Mouse (Mus musculus) liver, embryonic 13.5 days (tissue): Measurements from ENCODE around the gene Ube2t. TPM values are rescaled to one million over a fixed set of nuclear protein-coding genes. Genes with fewer than 3 reads are reported as not detected.

Experiments
- ATAC-seq: fragments of 200-750 bp; cut with Nextera tagmentation; 2 replicates; pipeline ENCODE4 v1.8.0; 2017; ENCODE audit warnings: low read depth, mild to moderate bottlenecking, moderate number of reproducible peaks, moderate library complexity
- DNase-seq: peaks from one replicate; pipeline ENCODE4 v3.0.0; 2022
- H3K27ac ChIP-seq: fragments of 300-500 bp; sonication (generic); 2 replicates; pipeline ENCODE4 v1.5.1; 2015; ENCODE audit warnings: moderate library complexity, mild to moderate bottlenecking, inconsistent platforms
- H3K27me3 ChIP-seq: fragments of 300-500 bp; sonication (generic); 2 replicates; pipeline ENCODE4 v1.6.1; 2015; ENCODE audit warnings: mild to moderate bottlenecking, inconsistent platforms
- H3K36me3 ChIP-seq: fragments of 300-500 bp; sonication (generic); 2 replicates; pipeline ENCODE4 v1.6.1; 2015; ENCODE audit warnings: mild to moderate bottlenecking, inconsistent platforms
- H3K4me1 ChIP-seq: fragments of 300-500 bp; sonication (generic); replicated peaks from 2 replicates; pipeline ENCODE4 v1.6.1; 2015; ENCODE audit warnings: inconsistent platforms
- H3K4me2 ChIP-seq: fragments of 300-500 bp; sonication (generic); 2 replicates; pipeline ENCODE4 v1.6.1; 2015; ENCODE audit warnings: inconsistent platforms, mild to moderate bottlenecking, moderate library complexity
- H3K4me3 ChIP-seq: fragments of 300-500 bp; sonication (generic); replicated peaks from 2 replicates; pipeline ENCODE4 v1.5.1; 2015; ENCODE audit warnings: mild to moderate bottlenecking, inconsistent platforms
- H3K9ac ChIP-seq: fragments of 300-500 bp; sonication (generic); 2 replicates; pipeline ENCODE4 v1.6.1; 2015; ENCODE audit warnings: mild to moderate bottlenecking, inconsistent platforms
- H3K9me3 ChIP-seq: fragments of 300-500 bp; sonication (generic); replicated peaks from 2 replicates; pipeline ENCODE4 v1.6.1; 2016; ENCODE audit warnings: inconsistent platforms
- WGBS: fragments of 180-500 bp; shearing (Covaris S2); methylation state at CpG from one replicate; pipeline ENCODE4 v1.1.7; 2015; ENCODE audit not compliant: insufficient replicate concordance; 5-methylcytosine and 5-hydroxymethylcytosine counted together
- polyA plus RNA-seq: library from polyadenylated mRNA; unstranded; fragments of >200 nt; fragmentation: Nextera tagmentation; extraction: Ambion mirVana; gene quantifications from 2 replicates; pipeline ENCODE4 v1.2.1, GENCODE M21; 2015

Ube2t gene
- polyA plus RNA-seq, 1 experiment from 2014 or later: 44.2 TPM

DNA sequence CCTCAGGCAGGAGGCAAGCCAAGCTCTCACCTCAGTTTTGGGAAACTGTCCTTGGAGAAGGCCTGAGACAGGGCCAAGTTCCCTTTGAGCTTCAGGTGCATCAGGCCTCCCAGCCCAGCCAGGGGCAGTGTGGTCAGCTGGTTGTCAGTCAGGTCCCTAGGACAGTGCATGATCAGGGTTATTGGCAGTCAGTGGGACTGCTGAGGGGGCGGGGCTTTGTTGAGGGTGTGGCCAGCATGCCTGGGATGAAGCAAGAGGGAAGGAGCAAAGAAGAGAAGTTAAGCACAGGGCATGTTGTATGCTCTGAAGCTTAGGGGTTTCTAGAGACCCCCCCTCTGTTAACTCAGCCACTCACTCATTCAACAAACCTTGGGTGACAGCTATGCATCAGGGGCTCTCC, 33.6 kb downstream of the Ube2t start:
- Histone ChIP-seq H3K36me3 (no peaks in the 10 kb centered on the region), H3K27me3 (peaks cover under 1% of the 10 kb centered on the region; the same call in 1 of the 2 replicates), H3K9ac (no peak overlapping the region), H3K4me2 (no peak overlapping the region), H3K4me3 (no peak overlapping the region), H3K9me3 (no peaks in the 10 kb centered on the region), H3K27ac (no peak overlapping the region), H3K4me1 (no peaks in the 10 kb centered on the region)
- DNase-seq (peak; percentile 7), ATAC-seq (0 out of 2 replicates have a peak, but pooled peaks have one; percentile 31)
- WGBS: 10% methylated on average over 1 of the region's 1 CpGs

DNA sequence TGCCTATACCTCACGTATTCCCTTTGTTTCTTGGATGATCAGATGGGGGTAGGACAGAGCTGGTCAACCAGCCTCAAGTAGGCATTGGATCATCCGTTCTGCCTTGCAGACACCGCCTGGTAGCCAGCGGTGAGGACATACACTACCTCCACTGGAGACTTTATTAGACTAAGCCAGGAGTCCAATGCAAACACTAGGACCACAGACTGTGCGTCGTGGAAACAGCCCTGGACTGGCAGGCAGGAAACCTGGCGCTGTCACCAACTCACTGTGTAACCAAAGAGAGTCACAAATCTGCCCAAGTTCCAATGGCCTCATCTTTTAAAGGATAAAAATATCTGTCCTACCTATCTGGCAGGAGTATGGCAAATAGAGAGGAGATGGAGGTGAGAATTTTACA, 34.1 kb downstream of the Ube2t start:
- DNase-seq (no peak), ATAC-seq (no peak)
- H3K27me3 ChIP-seq: no peaks in the 10 kb centered on the region; the same call in 1 of the 2 replicates
- 73% methylated on average over 7 of the region's 7 CpGs for WGBS
- no peak overlapping the region for H3K4me2 ChIP-seq
- no peak overlapping the region for H3K27ac ChIP-seq
- no peaks in the 10 kb centered on the region for H3K9me3 ChIP-seq
- H3K4me1 ChIP-seq: no peaks in the 10 kb centered on the region
- no peak overlapping the region for H3K4me3 ChIP-seq
- no peaks in the 10 kb centered on the region for H3K36me3 ChIP-seq
- H3K9ac ChIP-seq: no peak overlapping the region

DNA sequence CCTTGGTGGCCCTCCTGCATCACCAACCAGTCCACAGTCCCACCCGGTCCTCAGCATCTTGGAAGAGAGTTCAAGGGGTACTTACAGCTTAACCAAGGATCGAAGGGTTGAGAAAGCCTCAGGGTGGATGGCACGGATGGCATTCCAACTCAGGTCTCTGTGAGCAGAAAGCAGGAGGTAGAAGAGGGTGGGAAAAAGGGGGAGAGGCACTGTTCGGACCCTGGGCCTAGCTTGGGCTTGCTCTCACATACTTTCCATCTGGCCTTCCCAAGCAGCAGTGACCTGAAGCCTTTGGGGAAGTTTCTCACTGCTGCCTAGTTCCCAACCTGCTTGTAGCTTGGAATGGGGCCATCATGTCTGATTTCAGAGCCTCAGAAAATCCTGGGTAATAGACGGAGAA, 35.2 kb downstream of the Ube2t start:
- no peak for ATAC-seq
- no peak for DNase-seq
- no peaks in the 10 kb centered on the region; the same call in 1 of the 2 replicates for H3K27me3 ChIP-seq
- WGBS: 49% methylated on average over 5 of the region's 5 CpGs
- no peaks in the 10 kb centered on the region for H3K4me1 ChIP-seq
- H3K4me3 ChIP-seq: no peak overlapping the region
- no peak overlapping the region for H3K27ac ChIP-seq
- H3K36me3 ChIP-seq: no peaks in the 10 kb centered on the region
- no peak overlapping the region for H3K9ac ChIP-seq
- no peak overlapping the region for H3K4me2 ChIP-seq
- no peaks in the 10 kb centered on the region for H3K9me3 ChIP-seq

DNA sequence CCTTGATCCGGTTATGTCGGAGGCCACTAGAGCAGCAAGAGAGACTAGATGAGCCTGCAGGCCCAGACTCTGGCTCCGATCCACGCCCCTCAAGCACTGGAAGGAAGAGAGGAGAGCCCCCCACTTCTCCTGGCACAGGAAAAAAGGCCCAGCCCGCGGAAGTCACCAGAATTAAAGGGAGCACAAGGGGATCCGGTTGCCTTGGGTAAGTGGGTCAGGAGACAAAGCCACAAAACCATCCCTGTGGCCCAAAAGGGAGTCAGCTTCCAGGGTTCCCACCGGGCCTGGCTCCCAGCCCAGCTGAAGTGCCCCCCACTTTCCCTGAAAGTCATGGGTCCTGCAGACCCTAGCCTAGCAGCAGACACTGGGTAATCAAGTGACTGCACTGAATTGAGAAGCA, 35.9 kb downstream of the Ube2t start:
- Histone ChIP-seq H3K27ac (no peak overlapping the region), H3K9me3 (no peaks in the 10 kb centered on the region), H3K27me3 (no peaks in the 10 kb centered on the region; the same call in 1 of the 2 replicates), H3K9ac (no peak overlapping the region), H3K36me3 (no peaks in the 10 kb centered on the region), H3K4me3 (no peak overlapping the region), H3K4me2 (no peak overlapping the region), H3K4me1 (no peaks in the 10 kb centered on the region)
- DNase-seq (no peak), ATAC-seq (no peak)
- WGBS: 62% methylated on average over 8 of the region's 8 CpGs

DNA sequence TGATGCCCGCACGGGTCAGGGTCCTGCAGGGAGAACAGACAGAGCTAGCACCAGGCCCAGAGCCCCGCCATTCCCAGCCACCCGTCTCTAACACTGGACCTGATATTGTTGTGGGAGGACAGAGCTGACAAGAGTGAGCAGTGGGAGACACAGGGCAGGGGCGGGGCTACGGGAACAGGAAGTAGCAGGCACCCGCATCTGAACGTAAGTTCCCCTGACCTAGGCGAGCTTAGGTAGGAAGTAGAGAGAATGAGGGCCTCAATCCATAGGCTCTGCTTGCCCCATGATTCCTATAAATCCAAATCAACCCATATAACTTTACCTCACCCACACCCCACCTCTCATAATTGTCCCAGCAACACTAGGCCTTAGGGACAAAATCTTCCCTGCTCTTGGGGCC, 38.2 kb downstream of the Ube2t start:
- Histone ChIP-seq H3K4me1 (no peaks in the 10 kb centered on the region), H3K4me3 (no peak overlapping the region), H3K36me3 (no peaks in the 10 kb centered on the region), H3K9ac (no peak overlapping the region), H3K27me3 (no peaks in the 10 kb centered on the region), H3K4me2 (no peak overlapping the region), H3K9me3 (no peaks in the 10 kb centered on the region), H3K27ac (no peak overlapping the region)
- no peak for ATAC-seq
- no peak for DNase-seq
- WGBS: 39% methylated on average over 9 of the region's 9 CpGs

DNA sequence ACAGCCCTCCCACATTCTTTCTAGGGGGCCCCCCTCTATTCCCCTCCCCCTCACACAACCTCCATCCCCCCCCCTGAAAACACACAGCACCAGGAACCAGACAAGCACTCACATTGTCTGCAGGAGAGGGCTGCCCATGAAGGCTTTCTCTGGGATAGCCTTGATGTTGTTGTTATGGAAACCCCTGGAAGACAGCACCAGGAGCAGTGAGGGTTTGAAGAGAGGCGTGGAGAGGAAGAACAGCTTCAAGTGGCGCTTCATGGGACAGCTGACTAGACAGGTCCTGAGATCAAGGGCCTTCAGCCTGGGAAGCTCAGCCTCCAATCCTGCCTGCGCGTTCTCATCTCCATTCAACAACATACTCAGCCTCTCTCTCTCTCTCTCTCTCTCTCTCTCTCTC, 41.0 kb downstream of the Ube2t start:
- no peak overlapping the region for H3K4me2 ChIP-seq
- ATAC-seq: no peak
- no peak overlapping the region for H3K9ac ChIP-seq
- H3K27me3 ChIP-seq: no peaks in the 10 kb centered on the region
- H3K36me3 ChIP-seq: no peaks in the 10 kb centered on the region
- no peaks in the 10 kb centered on the region for H3K4me1 ChIP-seq
- no peak overlapping the region for H3K4me3 ChIP-seq
- DNase-seq: no peak
- WGBS: 66% methylated on average over 4 of the region's 4 CpGs
- no peak overlapping the region for H3K27ac ChIP-seq
- no peaks in the 10 kb centered on the region for H3K9me3 ChIP-seq

DNA sequence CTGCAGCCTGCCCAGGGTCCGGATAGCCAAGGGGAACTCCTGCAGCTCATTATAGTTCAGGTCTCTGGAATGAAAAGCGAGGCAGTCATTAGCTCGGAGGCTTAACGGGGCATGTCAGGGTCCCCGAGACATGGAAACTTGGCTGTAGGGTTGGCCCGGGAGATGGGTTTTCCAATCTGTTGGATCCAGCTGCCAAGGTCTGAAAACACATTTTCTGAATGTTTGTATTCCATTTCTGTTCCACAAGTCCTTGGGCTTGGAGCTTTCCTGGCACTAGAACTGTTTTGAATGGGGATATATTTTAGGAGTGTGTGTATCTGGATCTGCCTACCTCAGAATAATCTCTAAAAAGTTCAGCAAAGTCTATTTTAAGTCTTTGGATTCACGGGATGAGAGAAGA, 43.3 kb downstream of the Ube2t start:
- H3K4me2 ChIP-seq: no peak overlapping the region
- no peak overlapping the region for H3K4me3 ChIP-seq
- H3K27me3 ChIP-seq: no peaks in the 10 kb centered on the region
- 59% methylated on average over 7 of the region's 7 CpGs for WGBS
- no peaks in the 10 kb centered on the region for H3K9me3 ChIP-seq
- no peak overlapping the region for H3K27ac ChIP-seq
- H3K4me1 ChIP-seq: no peaks in the 10 kb centered on the region
- no peaks in the 10 kb centered on the region for H3K36me3 ChIP-seq
- no peak overlapping the region for H3K9ac ChIP-seq
- ATAC-seq (no peak), DNase-seq (no peak)

DNA sequence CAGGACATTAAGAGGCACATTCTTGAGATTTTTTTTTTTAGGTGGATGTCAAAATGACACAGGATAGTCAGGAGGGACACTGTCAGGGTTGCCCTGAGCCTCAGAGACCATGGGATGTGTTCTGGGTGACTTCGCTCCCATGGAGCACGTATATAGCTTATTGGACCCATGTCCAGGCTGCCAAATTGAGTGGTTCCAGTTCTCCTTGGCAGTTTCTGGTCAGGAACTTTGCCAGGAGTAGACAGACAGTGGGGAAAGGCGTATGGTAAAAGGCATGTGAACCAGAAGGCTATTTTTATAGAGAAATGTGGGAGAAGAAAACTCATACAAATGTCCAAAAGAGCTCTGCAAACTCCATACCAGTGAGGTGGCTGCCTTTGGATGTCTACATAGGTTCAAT, 47.5 kb downstream of the Ube2t start:
- Histone ChIP-seq H3K4me1 (no peaks in the 10 kb centered on the region), H3K9ac (no peak overlapping the region), H3K4me2 (no peak overlapping the region), H3K4me3 (no peak overlapping the region), H3K36me3 (no peaks in the 10 kb centered on the region), H3K9me3 (no peaks in the 10 kb centered on the region), H3K27ac (no peak overlapping the region), H3K27me3 (no peaks in the 10 kb centered on the region)
- 62% methylated on average over 3 of the region's 3 CpGs for WGBS
- ATAC-seq (no peak), DNase-seq (no peak)

DNA sequence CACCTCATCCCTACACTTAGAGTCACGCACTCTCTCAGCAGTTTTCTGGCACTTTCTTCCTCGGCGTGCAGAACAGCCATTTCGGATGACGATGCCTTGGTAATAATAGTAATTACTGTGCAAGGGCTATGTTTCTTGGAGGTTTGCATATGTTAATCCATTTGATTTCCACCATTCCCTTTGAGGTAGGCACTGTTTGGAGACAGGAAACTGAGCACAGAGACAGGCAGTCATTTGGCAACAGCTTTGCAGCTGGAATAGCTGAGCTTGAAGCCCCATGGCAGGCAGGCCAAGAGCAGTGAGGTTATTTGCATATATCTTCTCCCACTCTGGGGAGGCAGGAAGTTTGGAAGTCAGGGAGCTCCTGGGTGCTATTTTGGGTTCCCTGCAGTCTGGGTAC, 49.5 kb downstream of the Ube2t start:
- Histone ChIP-seq H3K27ac (no peak overlapping the region), H3K4me2 (no peak overlapping the region), H3K9me3 (no peaks in the 10 kb centered on the region), H3K9ac (no peak overlapping the region), H3K4me1 (no peaks in the 10 kb centered on the region), H3K27me3 (no peaks in the 10 kb centered on the region), H3K4me3 (no peak overlapping the region), H3K36me3 (no peaks in the 10 kb centered on the region)
- WGBS: 77% methylated on average over 5 of the region's 5 CpGs
- DNase-seq: no peak
- no peak for ATAC-seq

DNA sequence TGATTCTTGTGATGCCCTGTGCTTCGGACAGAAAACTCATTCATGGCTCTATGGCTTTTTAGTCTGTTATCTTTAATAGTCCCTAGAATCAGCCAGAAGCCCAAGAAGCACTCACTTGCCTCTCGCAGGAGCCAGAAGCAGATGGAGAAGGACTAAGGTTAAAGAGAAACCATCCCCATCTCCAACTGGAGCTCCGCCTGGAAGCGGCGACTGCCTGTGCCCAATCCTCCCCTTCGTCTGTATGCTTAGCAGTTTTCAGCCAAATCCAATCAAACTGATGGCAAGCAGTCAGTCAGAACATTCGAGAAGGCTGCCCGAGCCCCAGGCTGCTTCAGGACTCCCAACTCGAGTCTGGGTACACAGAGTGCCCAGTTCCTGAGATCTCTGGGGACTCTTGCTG, 50.1 kb downstream of the Ube2t start:
- no peaks in the 10 kb centered on the region for H3K4me1 ChIP-seq
- DNase-seq: no peak
- H3K9me3 ChIP-seq: no peaks in the 10 kb centered on the region
- no peak for ATAC-seq
- WGBS: 61% methylated on average over 9 of the region's 9 CpGs
- no peak overlapping the region for H3K4me2 ChIP-seq
- no peaks in the 10 kb centered on the region for H3K27me3 ChIP-seq
- H3K27ac ChIP-seq: no peak overlapping the region
- no peaks in the 10 kb centered on the region for H3K36me3 ChIP-seq
- no peak overlapping the region for H3K9ac ChIP-seq
- no peak overlapping the region for H3K4me3 ChIP-seq

DNA sequence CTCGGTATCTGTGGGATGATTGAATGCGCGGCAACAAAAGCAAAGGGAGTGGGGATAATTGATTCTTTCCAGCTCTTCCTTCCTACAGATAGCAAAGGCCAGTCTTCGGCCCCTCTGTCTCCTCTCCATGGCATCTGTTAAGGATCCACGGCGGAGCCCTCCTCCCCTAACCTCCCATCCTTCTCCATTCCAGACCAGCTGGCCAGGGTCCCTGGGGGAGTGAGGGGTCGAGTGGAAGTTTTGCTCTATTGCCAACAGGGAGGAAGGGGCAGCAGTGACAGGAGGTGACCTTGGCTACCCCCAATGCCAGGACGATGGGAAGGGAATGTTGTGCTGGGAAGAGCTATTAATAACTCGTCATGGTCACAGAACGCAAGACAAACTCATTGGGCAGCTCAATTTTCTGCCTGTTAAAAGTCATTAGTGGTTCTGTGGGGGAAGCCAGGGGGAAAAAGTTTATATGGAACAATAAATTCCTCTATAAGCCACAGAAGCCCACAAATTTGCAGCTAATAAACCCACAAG, 52.6 kb downstream of the Ube2t start:
- WGBS: 50% methylated on average over 10 of the region's 10 CpGs

DNA sequence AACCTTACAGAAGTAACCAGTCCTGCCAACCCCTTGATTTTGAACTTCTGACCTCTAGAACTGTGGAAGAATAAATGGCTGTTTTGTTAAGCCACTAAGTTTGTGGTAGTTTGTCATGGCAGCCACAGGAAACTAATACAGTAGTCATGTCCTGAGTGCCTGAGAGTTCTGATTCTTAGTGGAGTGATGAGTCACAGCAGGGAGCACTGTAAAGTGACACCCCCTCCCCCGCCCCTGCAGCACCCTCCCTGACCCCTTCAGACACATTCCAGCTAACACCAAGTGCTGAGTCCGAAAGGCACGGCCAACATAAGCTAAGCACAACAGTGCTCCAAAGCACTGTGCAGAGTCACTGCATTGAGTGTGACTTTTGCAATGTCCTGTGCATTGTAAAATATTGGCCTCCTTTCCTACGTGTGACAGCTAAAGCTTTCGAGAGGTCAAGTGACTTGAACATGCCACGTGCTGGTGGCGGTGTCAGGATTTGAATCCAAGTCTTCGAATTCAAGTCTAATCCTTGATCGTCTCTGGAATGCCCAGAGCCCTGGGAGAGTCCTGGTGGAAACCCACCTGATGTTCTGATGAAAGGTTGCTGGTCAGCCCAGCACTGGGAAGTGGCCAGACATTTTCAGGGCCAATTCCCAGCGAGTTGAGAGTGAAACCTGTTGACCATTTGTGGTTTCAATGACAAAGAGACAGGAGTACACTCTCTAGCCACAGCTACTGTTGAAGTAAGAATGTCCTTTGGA, 54.7 kb downstream of the Ube2t start:
- Histone ChIP-seq H3K27me3 (peaks cover 12% of the 10 kb centered on the region; the same call in 1 of the 2 replicates), H3K27ac (no peak overlapping the region), H3K9ac (no peak overlapping the region), H3K36me3 (no peaks in the 10 kb centered on the region), H3K4me1 (peaks cover 7% of the 10 kb centered on the region; the same call in 1 of the 2 replicates), H3K9me3 (no peaks in the 10 kb centered on the region), H3K4me3 (no peak overlapping the region), H3K4me2 (no peak overlapping the region)
- 57% methylated on average over 10 of the region's 10 CpGs for WGBS
- no peak for ATAC-seq
- DNase-seq: no peak

More for the DNA sequence above, 52.6 kb downstream of the Ube2t start:
- H3K27me3 ChIP-seq: peaks cover 7% of the 10 kb centered on the region; the same call in 1 of the 2 replicates
- H3K4me3 ChIP-seq: no peak overlapping the region
- H3K9ac ChIP-seq: no peak overlapping the region
- DNase-seq: no peak
- H3K27ac ChIP-seq: no peak overlapping the region
- H3K9me3 ChIP-seq: no peaks in the 10 kb centered on the region
- no peaks in the 10 kb centered on the region for H3K36me3 ChIP-seq
- 0 out of 2 replicates have a peak, but pooled peaks cover 4% of the 10 kb centered on the region for H3K4me1 ChIP-seq
- no peak overlapping the region for H3K4me2 ChIP-seq
- ATAC-seq: no peak
